Mouse (Mus musculus): ENCODE data around the gene Methig1.
"Not testable (repeated sequence)": the region's sequence is repeated elsewhere in the genome, so short reads cannot be mapped to it uniquely, and the experiment has no call there.

Methig1 gene

GRCm38 (mm10) chr15:100352711-100353250, at the start of gene Methig1, which contains the start of gene Mettl7a2:
Methig1 (plus strand) TSS chr15:100353149.
Mettl7a2 (plus strand) TSS chr15:100353200.
- DNase-seq (ENCODE audit: low spot score in 2 of 2) = no peak

GRCm38 (mm10) chr15:100303428-100304018, 49.4 kb upstream of the Methig1 start:
- DNase-seq (ENCODE audit: low spot score in 2 of 2) = no peak

- peak; percentile 64 to 78 for DNase-seq (ENCODE audit: low spot score in 2 of 2)
Observed at GRCm38 (mm10) chr15:100304019-100304991, 48.6 kb upstream of the Methig1 start, which contains the start of gene Mettl7a1. Mettl7a1 (plus strand) TSS chr15:100304140.

- no peak for DNase-seq (ENCODE audit: low spot score in 2 of 2)
Observed at GRCm38 (mm10) chr15:100306201-100306600, 46.7 kb upstream of the Methig1 start.

GRCm38 (mm10) chr15:100307438-100308096, 45.4 kb upstream of the Methig1 start:
- DNase-seq (ENCODE audit: low spot score in 2 of 2) = not testable (repeated sequence)

- DNase-seq (ENCODE audit: low spot score in 2 of 2) = no peak
Observed at GRCm38 (mm10) chr15:100312346-100312745, 40.6 kb upstream of the Methig1 start.

- DNase-seq (ENCODE audit: low spot score in 2 of 2) = no peak
Observed at GRCm38 (mm10) chr15:100314448-100315145, 38.4 kb upstream of the Methig1 start.

GRCm38 (mm10) chr15:100318014-100318671, 34.8 kb upstream of the Methig1 start:
- not testable (repeated sequence) for DNase-seq (ENCODE audit: low spot score in 2 of 2)

GRCm38 (mm10) chr15:100319884-100320283, 33.1 kb upstream of the Methig1 start:
- DNase-seq (ENCODE audit: low spot score in 2 of 2) = no peak

GRCm38 (mm10) chr15:100320295-100320905, 32.5 kb upstream of the Methig1 start:
- peak in 1 of 2 experiments; percentile 24 for DNase-seq (ENCODE audit: low spot score in 2 of 2)

- peak in 1 of 2 experiments; percentile 52 for DNase-seq (ENCODE audit: low spot score in 2 of 2)
Observed at GRCm38 (mm10) chr15:100321134-100321533, 31.8 kb upstream of the Methig1 start.

- DNase-seq (ENCODE audit: low spot score in 2 of 2) = no peak
Observed at GRCm38 (mm10) chr15:100324021-100324591, 28.8 kb upstream of the Methig1 start.

GRCm38 (mm10) chr15:100325235-100325634, 27.7 kb upstream of the Methig1 start:
- DNase-seq (ENCODE audit: low spot score in 2 of 2) = peak in 1 of 2 experiments; percentile 27

GRCm38 (mm10) chr15:100328089-100328488, 24.9 kb upstream of the Methig1 start:
- not testable (repeated sequence) for DNase-seq (ENCODE audit: low spot score in 2 of 2)

GRCm38 (mm10) chr15:100329336-100329735, 23.6 kb upstream of the Methig1 start:
- not testable (repeated sequence) for DNase-seq (ENCODE audit: low spot score in 2 of 2)

GRCm38 (mm10) chr15:100330739-100331138, 22.2 kb upstream of the Methig1 start:
- no peak for DNase-seq (ENCODE audit: low spot score in 2 of 2)

GRCm38 (mm10) chr15:100332077-100332961, 20.6 kb upstream of the Methig1 start:
- DNase-seq (ENCODE audit: low spot score in 2 of 2) = not testable (repeated sequence)

GRCm38 (mm10) chr15:100334629-100335028, 18.3 kb upstream of the Methig1 start, which contains the start of gene Mettl7a3:
Mettl7a3 (plus strand) TSS chr15:100334929.
- DNase-seq (ENCODE audit: low spot score in 2 of 2) = no peak

Measured in urinary bladder, adult 18-20 months (tissue).